Mouse (Mus musculus) neural tube, embryonic 13.5 days (tissue): ENCODE data around the gene Cela2a. TPM values are rescaled to one million over a fixed set of nuclear protein-coding genes. Genes with fewer than 3 reads are reported as not detected.

Experiments
- ATAC-seq: fragments of 200-750 bp; cut with Nextera tagmentation; 2 replicates; pipeline ENCODE4 v1.8.0; 2017; ENCODE audit warnings: low read depth, mild to moderate bottlenecking, moderate TSS enrichment, moderate library complexity
- H3K27ac ChIP-seq: fragments of 300-500 bp; sonication (generic); replicated peaks from 2 replicates; pipeline ENCODE4 v1.5.1; 2015; ENCODE audit warnings: moderate library complexity, mild to moderate bottlenecking, inconsistent platforms
- H3K27me3 ChIP-seq: fragments of 300-500 bp; sonication (generic); 2 replicates; pipeline ENCODE4 v1.6.1; 2015; ENCODE audit warnings: mild to moderate bottlenecking, inconsistent platforms
- H3K36me3 ChIP-seq: fragments of 300-500 bp; sonication (generic); 2 replicates; pipeline ENCODE4 v1.6.1; 2015; ENCODE audit warnings: mild to moderate bottlenecking, inconsistent platforms
- H3K4me1 ChIP-seq: fragments of 300-500 bp; sonication (generic); replicated peaks from 2 replicates; pipeline ENCODE4 v1.6.1; 2015; ENCODE audit warnings: inconsistent platforms
- H3K4me2 ChIP-seq: fragments of 300-500 bp; sonication (generic); 2 replicates; pipeline ENCODE4 v1.6.1; 2015; ENCODE audit warnings: inconsistent platforms, mild to moderate bottlenecking, moderate library complexity
- H3K4me3 ChIP-seq: fragments of 300-500 bp; sonication (generic); 2 replicates; pipeline ENCODE4 v1.5.1; 2015; ENCODE audit warnings: mild to moderate bottlenecking, inconsistent platforms
- H3K9ac ChIP-seq: fragments of 300-500 bp; sonication (generic); 2 replicates; pipeline ENCODE4 v1.6.1; 2015; ENCODE audit warnings: moderate library complexity, mild to moderate bottlenecking, inconsistent platforms
- H3K9me3 ChIP-seq: fragments of 300-500 bp; sonication (generic); 2 replicates; pipeline ENCODE4 v1.6.1; 2016; ENCODE audit warnings: inconsistent platforms
- WGBS: fragments of 180-500 bp; shearing (Covaris S2); methylation state at CpG from one replicate; pipeline ENCODE4 v1.1.7; 2015; 5-methylcytosine and 5-hydroxymethylcytosine counted together
- polyA plus RNA-seq: library from polyadenylated mRNA; unstranded; fragments of >200 nt; fragmentation: Nextera tagmentation; extraction: Ambion mirVana; gene quantifications from 2 replicates; pipeline ENCODE4 v1.2.1, GENCODE M21; 2015

Cela2a gene
- polyA plus RNA-seq, 1 experiment from 2014 or later = not detected

GRCm38 (mm10) chr4:141867498-141867897 lies 41.5 kb upstream of the Cela2a start:
- H3K4me1 ChIP-seq = peaks cover 74% of the 10 kb centered on the region
- H3K9me3 ChIP-seq = no peaks in the 10 kb centered on the region
- H3K4me3 ChIP-seq = no peak overlapping the region
- WGBS = 26% methylated on average over 4 of the region's 4 CpGs
- peak; percentile 81 for ATAC-seq
- no peaks in the 10 kb centered on the region for H3K27me3 ChIP-seq
- H3K36me3 ChIP-seq = 0 out of 2 replicates have a peak, but pooled peaks cover 3% of the 10 kb centered on the region
- H3K9ac ChIP-seq = peak overlapping the region; percentile 38; the same call in 1 of the 2 replicates
- H3K4me2 ChIP-seq = peak overlapping the region; percentile 36
- H3K27ac ChIP-seq = peak overlapping the region; percentile 93

- H3K9me3 ChIP-seq = no peaks in the 10 kb centered on the region
- no peak overlapping the region for H3K4me3 ChIP-seq
- H3K4me1 ChIP-seq = peaks cover 69% of the 10 kb centered on the region
- H3K27me3 ChIP-seq = no peaks in the 10 kb centered on the region
- peak overlapping the region; percentile 93 for H3K27ac ChIP-seq
- peaks cover 5% of the 10 kb centered on the region for H3K36me3 ChIP-seq
- H3K4me2 ChIP-seq = peak overlapping the region; percentile 36
- WGBS = 21% methylated on average over 10 of the region's 10 CpGs
- H3K9ac ChIP-seq = peak overlapping the region; percentile 38; the same call in 1 of the 2 replicates
- peak; percentile 45 for ATAC-seq
Observed at GRCm38 (mm10) chr4:141866933-141867490, 41.1 kb upstream of the Cela2a start.

GRCm38 (mm10) chr4:141865600-141865999 lies 39.6 kb upstream of the Cela2a start:
- Histone ChIP-seq H3K27me3 (no peaks in the 10 kb centered on the region), H3K27ac (no peak overlapping the region), H3K4me2 (no peak overlapping the region), H3K4me3 (no peak overlapping the region), H3K9me3 (no peaks in the 10 kb centered on the region), H3K36me3 (peaks cover 16% of the 10 kb centered on the region), H3K9ac (no peak overlapping the region), H3K4me1 (peaks cover 55% of the 10 kb centered on the region)
- no peak for ATAC-seq
- WGBS = 79% methylated on average over 5 of the region's 5 CpGs

- Histone ChIP-seq H3K9me3 (no peaks in the 10 kb centered on the region), H3K27ac (no peak overlapping the region), H3K4me3 (no peak overlapping the region), H3K4me1 (peaks cover 49% of the 10 kb centered on the region), H3K9ac (no peak overlapping the region), H3K27me3 (no peaks in the 10 kb centered on the region), H3K36me3 (peaks cover 22% of the 10 kb centered on the region), H3K4me2 (no peak overlapping the region)
- no peak for ATAC-seq
- 94% methylated on average over 5 of the region's 5 CpGs for WGBS
Observed at GRCm38 (mm10) chr4:141865006-141865405, 39.0 kb upstream of the Cela2a start.

GRCm38 (mm10) chr4:141864506-141864905 lies 38.5 kb upstream of the Cela2a start:
- no peak for ATAC-seq
- Histone ChIP-seq H3K4me1 (peaks cover 44% of the 10 kb centered on the region), H3K36me3 (peaks cover 27% of the 10 kb centered on the region), H3K27ac (no peak overlapping the region), H3K4me3 (no peak overlapping the region), H3K9me3 (no peaks in the 10 kb centered on the region), H3K4me2 (no peak overlapping the region), H3K9ac (no peak overlapping the region), H3K27me3 (no peaks in the 10 kb centered on the region)
- 98% methylated on average over 8 of the region's 8 CpGs for WGBS

- no peaks in the 10 kb centered on the region for H3K9me3 ChIP-seq
- H3K27me3 ChIP-seq = no peaks in the 10 kb centered on the region
- H3K9ac ChIP-seq = peak overlapping the region; percentile 38; the same call in 1 of the 2 replicates
- peaks cover 31% of the 10 kb centered on the region for H3K36me3 ChIP-seq
- ATAC-seq = no peak
- no peak overlapping the region for H3K27ac ChIP-seq
- 86% methylated on average over 7 of the region's 7 CpGs for WGBS
- H3K4me2 ChIP-seq = no peak overlapping the region
- no peak overlapping the region for H3K4me3 ChIP-seq
- peaks cover 39% of the 10 kb centered on the region for H3K4me1 ChIP-seq
Observed at GRCm38 (mm10) chr4:141863726-141864280, 37.8 kb upstream of the Cela2a start.

GRCm38 (mm10) chr4:141862867-141863266 lies 36.9 kb upstream of the Cela2a start:
- Histone ChIP-seq H3K27ac (no peak overlapping the region), H3K36me3 (peaks cover 32% of the 10 kb centered on the region), H3K27me3 (no peaks in the 10 kb centered on the region), H3K4me3 (no peak overlapping the region), H3K4me1 (peaks cover 32% of the 10 kb centered on the region), H3K4me2 (no peak overlapping the region), H3K9me3 (no peaks in the 10 kb centered on the region), H3K9ac (no peak overlapping the region)
- 83% methylated on average over 5 of the region's 5 CpGs for WGBS
- no peak for ATAC-seq

- WGBS = 89% methylated on average over 17 of the region's 17 CpGs
- Histone ChIP-seq H3K4me2 (no peak overlapping the region), H3K27ac (no peak overlapping the region), H3K27me3 (no peaks in the 10 kb centered on the region), H3K36me3 (peaks cover 32% of the 10 kb centered on the region), H3K4me3 (no peak overlapping the region), H3K4me1 (peaks cover 24% of the 10 kb centered on the region), H3K9ac (no peak overlapping the region), H3K9me3 (no peaks in the 10 kb centered on the region)
- no peak for ATAC-seq
Observed at GRCm38 (mm10) chr4:141861591-141862295, 35.8 kb upstream of the Cela2a start.

- no peak overlapping the region for H3K4me3 ChIP-seq
- ATAC-seq = no peak
- H3K36me3 ChIP-seq = peaks cover 32% of the 10 kb centered on the region
- no peak overlapping the region for H3K9ac ChIP-seq
- no peak overlapping the region for H3K27ac ChIP-seq
- 73% methylated on average over 19 of the region's 19 CpGs for WGBS
- H3K4me2 ChIP-seq = no peak overlapping the region
- H3K4me1 ChIP-seq = peaks cover 10% of the 10 kb centered on the region; the same call in 1 of the 2 replicates
- H3K27me3 ChIP-seq = no peaks in the 10 kb centered on the region
- no peaks in the 10 kb centered on the region for H3K9me3 ChIP-seq
Observed at GRCm38 (mm10) chr4:141860246-141860841, 34.4 kb upstream of the Cela2a start.

- Histone ChIP-seq H3K4me1 (peaks cover 10% of the 10 kb centered on the region; the same call in 1 of the 2 replicates), H3K9ac (no peak overlapping the region), H3K9me3 (no peaks in the 10 kb centered on the region), H3K27ac (no peak overlapping the region), H3K4me3 (no peak overlapping the region), H3K4me2 (no peak overlapping the region), H3K27me3 (no peaks in the 10 kb centered on the region), H3K36me3 (peaks cover 32% of the 10 kb centered on the region)
- ATAC-seq = no peak
- WGBS = 92% methylated on average over 14 of the region's 14 CpGs
Observed at GRCm38 (mm10) chr4:141859351-141859750, 33.4 kb upstream of the Cela2a start.

- ATAC-seq = no peak
- Histone ChIP-seq H3K36me3 (peaks cover 32% of the 10 kb centered on the region), H3K4me1 (peaks cover 6% of the 10 kb centered on the region; the same call in 1 of the 2 replicates), H3K9me3 (no peaks in the 10 kb centered on the region), H3K27me3 (no peaks in the 10 kb centered on the region), H3K4me3 (no peak overlapping the region), H3K9ac (no peak overlapping the region), H3K4me2 (no peak overlapping the region), H3K27ac (no peak overlapping the region)
- WGBS = 81% methylated on average over 20 of the region's 20 CpGs
Observed at GRCm38 (mm10) chr4:141858501-141858900, 32.5 kb upstream of the Cela2a start.

- H3K27ac ChIP-seq = no peak overlapping the region
- 20% methylated on average over 10 of the region's 10 CpGs for WGBS
- H3K36me3 ChIP-seq = peaks cover 32% of the 10 kb centered on the region
- no peak overlapping the region for H3K4me2 ChIP-seq
- H3K9ac ChIP-seq = peak overlapping the region; percentile 47; the same call in 1 of the 2 replicates
- H3K4me3 ChIP-seq = no peak overlapping the region
- H3K27me3 ChIP-seq = no peaks in the 10 kb centered on the region
- ATAC-seq = peak; percentile 70; the same call in 1 of the 2 replicates
- H3K9me3 ChIP-seq = no peaks in the 10 kb centered on the region
- H3K4me1 ChIP-seq = 0 out of 2 replicates have a peak, but pooled peaks cover 3% of the 10 kb centered on the region
Observed at GRCm38 (mm10) chr4:141857422-141857930, 31.5 kb upstream of the Cela2a start.
